Mouse (Mus musculus): ENCODE measurements around the gene Ube2g2.

The Ube2g2 gene

DNA sequence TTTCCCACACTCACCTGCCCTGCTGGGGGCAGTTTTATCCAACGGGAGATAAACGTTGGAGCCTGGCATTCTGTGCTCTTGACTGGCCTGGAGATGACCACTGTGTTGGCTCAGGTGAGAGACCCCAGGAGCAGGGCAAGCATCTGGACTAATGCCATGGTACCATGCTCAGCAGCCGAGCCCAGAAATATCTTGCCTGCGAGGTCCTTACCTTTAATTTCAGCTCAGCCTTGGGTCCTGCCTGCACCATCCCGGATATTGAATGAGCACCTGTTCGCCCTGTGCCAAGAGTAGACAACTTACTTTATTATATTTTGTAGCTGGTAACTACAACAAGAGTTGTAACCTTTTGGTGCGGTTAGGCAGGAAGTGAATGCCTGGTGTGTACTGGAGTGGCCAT is 15.2 kb upstream of the Ube2g2 start:
- no peak for DNase-seq

- peak; percentile 23 for DNase-seq
Measured at GRCm38 (mm10) chr10:77607441-77607840, 14.6 kb upstream of the Ube2g2 start.

DNA sequence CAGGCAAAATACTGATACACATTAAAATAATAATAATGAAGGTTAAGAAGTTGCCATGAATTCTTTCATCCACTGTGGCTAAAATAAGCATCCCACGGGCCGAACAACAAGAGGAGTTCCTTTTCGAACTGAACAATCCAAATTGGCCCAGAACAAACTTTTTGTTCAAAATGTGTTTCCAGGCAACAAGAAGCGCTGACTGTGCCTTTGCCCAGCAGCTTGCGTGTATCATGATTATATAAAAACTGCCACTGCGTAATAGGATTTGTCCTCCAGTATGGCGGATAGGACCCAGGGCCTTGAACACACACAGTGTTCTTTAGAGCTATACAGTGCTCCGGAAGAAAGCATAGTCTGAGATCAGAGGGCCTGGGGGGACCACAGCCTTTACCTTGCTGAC is 13.5 kb upstream of the Ube2g2 start:
- DNase-seq = no peak

DNA sequence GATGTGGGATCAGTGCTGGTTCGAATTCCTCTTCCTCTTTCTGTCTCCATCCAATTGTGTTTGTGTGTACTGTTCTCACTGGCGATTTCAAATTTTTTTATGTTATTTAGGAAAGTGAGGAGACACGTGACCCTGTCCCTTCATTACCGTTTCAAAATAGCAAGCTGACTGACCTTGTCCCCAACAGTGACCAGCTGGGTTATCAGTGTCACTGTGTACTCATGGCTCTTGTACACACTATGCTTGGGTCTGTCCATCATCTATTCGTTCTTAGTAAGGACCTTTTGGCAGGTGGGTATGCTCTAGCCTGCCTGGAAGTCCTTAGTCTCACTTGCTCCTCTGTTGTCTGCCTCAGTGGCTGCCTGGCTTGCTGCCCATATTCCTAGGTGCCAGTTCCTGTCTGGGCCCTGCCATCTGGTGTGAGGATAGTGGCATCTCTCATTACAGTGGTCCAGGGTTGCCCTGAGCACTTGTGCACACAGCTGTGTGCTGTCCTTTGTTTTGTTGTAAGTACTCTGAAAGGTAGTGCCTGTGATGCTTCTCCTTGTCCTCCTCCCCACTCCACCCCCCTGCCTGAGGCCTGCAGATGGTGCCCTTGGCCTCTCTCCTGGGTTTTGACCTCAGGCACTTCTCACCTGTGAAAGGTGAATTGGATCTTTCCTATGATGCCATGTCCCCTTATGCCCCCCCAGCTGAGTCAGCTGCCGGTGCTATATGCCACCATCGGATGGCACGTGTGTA is 11.7 kb upstream of the Ube2g2 start:
- no peak for DNase-seq

DNA sequence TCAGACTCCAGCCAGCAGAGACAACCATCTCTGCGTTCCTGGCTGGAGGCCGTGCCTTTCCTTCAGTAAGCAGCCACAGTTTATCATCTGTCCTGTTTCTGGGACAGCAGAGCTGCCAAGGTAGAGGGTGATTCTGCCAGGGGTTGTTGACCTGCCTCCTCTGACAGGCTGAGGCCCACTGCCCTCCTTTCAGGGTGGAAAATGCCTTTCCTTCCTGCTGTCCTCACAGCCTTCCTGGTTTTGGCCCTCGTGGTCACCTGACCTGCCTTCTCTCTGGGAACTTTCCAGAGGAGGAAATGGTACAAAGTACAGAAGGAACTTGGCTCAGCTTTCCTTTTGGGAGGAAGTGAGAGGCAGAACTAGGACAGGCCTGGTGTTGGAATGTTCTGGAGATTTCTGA is 8.7 kb upstream of the Ube2g2 start:
- DNase-seq = no peak

DNA sequence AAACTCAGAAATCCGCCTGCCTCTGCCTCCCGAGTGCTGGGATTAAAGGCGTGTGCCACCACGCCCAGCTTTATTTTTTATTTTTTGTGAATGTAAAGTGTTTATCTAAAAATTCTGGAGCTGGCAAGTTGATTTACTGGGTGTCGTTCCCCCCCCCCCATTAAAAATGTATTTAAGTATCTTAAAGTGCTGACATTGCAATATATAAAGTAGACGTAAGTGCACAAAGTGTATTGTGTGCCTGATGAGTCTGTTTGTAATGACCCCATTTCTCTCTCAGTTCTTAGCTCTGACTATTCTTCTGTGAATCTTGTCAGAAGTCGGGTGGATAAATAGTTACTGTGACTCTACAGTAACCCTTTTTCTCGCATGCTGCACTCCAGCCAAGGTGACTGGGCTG is 6.4 kb upstream of the Ube2g2 start:
- DNase-seq = no peak

- no peak for DNase-seq
Measured at GRCm38 (mm10) chr10:77616166-77616565, 5.9 kb upstream of the Ube2g2 start.

GRCm38 (mm10) chr10:77616926-77617325 is 5.1 kb upstream of the Ube2g2 start:
- DNase-seq = no peak

GRCm38 (mm10) chr10:77621546-77621945 is 529 bp upstream of the Ube2g2 start:
- no peak for DNase-seq

DNA sequence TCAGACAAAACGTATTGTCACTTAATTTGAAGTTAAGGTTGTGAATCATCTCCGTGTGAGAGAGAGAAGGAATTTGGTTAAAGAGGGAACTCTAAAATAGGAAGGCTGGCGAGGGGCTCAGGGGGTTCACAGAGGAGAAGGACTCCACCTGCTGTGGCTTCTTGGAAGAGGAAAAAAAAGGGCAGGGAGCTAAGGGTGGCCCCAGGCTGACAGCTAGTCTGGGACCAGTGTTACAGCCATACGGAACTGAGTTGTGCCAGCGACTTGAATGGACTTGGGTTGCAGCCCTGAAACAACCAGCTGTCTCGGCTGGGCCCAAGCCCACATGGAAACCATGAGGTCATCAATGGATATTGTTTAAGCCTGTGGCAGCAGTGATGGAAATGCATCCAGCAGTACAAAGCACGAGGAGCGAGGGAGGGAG is 1.0 kb downstream of the Ube2g2 start:
- DNase-seq = peak; percentile 38

- no peak for DNase-seq
Measured at GRCm38 (mm10) chr10:77623639-77624400, 1.7 kb downstream of the Ube2g2 start.

- DNase-seq = no peak
Measured at GRCm38 (mm10) chr10:77624570-77624995, 2.5 kb downstream of the Ube2g2 start.

- DNase-seq = no peak
Measured at GRCm38 (mm10) chr10:77626036-77626435, 4.0 kb downstream of the Ube2g2 start.

DNA sequence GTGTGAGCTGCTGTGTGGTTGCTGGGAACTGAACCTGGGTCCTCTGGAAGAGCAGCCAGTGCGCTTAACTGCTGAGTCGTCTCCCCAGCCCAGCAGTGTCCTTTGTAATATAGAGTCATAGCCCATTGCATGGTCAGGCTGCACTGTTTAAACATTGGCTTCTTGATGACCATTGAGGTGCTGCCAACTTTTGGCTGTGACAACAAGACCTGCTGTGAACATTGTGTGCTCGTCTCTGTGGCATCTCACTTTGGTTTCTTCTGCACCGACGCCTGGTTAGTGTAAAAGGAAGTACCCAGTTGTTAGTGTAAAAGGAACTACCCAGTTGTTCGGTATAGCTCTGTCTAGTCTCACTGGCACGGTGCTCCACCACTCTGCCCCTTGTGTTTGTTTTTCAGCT is 4.5 kb downstream of the Ube2g2 start:
- no peak for DNase-seq

DNA sequence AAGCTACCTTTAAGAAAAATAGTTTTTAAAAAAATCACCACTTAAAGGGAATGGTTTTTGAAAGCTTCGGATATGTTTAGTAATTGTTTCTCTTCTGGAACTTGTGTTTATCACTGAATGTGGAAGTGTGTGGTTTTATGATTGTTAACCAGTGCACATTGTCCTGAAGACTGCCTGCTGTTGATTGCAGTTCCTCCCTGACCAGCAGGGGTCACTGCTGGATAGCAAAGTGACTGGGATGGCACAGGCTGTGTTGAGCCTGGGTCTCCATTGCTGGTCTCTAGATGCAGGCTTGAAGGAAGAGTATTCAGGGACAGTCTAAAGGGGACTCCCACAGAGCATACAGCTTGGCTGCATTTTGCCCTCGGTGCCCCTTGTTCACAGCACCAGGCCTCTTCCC is 5.4 kb downstream of the Ube2g2 start:
- peak; percentile 80 for DNase-seq

DNA sequence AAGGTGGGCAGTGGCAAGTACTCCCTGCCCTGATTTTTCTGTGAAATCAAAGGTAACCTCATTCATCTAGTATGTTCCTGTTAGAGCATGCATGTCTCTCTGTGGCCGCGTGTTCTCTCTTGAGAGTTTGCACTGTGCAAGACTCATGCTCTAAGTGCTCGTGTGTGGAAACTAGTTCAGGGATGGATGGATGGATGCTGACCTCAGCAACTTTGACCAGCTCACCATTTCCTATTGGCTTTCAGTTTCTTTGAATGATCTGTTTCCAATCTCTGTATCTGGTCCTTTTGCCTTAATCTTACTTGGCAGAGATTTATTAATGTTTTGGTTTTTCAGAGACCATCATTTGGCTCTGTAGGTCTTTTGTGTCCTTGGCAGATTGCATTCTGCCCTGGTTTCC is 7.1 kb downstream of the Ube2g2 start:
- DNase-seq = no peak

DNA sequence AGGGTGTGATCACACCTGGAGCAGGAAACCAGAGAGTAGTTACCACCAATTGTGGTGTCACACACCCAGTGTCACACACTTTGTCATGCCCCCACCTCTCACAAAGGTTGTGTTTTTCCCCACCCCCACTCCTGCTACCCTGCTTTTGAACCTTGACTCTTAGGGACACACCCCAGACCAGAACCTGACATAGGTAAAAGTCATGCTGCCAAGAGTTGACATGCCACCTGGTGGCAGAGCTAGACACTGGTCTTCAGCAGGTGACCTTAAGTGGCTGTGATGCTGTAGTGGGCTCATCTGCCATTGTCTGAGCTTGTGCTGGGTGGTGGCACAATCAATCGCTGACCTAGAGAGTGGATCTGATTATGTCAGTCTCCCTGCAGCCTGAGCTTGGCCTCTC is 7.9 kb downstream of the Ube2g2 start:
- no peak for DNase-seq

DNA sequence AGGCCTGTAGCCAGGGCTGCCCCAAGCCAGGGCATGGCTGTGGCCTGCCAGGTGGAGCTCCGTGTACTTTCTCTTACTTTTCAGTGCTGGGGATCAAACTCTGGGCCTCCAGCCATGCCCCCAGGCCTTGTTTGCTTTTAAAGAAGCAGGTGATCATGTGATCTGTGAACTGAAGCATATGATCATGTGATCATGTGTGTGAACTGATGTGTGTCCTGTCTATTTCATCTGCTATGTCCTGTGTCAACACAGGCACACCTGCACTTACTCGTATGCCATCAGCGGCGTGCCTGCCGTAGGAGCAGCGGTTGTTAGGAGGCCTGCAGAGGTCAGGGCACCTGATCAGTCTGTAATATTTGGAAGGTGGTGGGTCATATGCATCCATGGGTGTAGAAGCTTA is 11.9 kb downstream of the Ube2g2 start:
- no peak for DNase-seq

DNA sequence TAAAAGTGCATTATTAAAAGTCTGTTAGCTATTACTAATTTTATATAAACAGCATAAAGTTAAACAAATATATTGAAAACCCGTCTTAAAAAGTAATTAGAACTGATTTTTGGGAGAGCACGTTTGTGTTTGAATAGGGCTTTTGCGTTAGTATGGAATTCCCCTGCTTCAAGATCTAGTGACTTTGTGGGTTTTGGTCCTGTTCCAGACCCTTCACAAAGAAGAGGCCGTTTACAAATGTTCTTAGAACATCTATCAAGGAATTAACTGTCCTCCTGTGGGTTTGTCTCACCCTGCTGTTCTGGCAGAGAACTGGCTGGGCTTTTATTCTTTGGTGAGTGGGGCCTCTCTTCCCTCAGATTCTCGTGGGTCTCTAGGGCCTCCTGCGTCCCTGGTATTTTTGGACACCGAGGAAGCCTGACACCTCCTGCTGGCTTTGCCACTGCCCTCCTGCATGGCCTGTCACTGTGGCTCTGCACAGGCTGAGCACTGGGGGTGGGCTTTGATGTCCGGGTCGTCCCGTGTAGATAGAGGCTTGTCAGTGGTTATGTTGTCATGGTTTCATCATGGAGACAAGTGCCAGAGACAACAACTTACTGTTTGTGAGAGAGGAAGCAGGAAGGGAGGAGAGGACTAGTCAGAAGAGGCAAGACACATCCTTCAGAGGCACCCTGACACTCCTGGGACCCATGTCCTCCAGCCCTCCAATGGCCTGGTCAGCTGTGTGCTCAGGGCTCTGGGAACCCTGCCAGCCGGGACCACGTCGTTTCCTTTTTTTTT is 12.6 kb downstream of the Ube2g2 start:
- DNase-seq = no peak

- no peak for DNase-seq
Measured at GRCm38 (mm10) chr10:77636234-77636922, 14.3 kb downstream of the Ube2g2 start.

DNA sequence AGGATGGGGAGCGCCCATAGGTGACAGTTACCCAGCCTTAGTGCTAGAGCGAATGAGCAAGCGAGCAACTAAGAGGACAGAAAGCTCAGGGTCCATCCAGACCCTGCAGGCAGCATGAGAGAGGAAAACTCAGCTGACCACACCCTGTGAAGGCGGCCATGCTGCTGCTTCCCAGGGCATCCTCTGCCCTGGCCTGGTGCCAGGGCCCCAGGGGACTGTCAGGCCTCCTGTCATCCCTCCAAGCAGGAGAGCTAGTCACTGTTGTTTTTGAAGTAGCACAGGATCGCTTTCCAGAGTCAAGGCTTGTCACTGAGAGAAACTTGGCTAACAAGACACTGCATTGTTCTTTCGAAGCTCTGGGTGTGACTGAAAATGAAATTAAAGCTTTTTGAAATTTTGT is 16.9 kb downstream of the Ube2g2 start:
- no peak for DNase-seq

GRCm38 (mm10) chr10:77643160-77643559 is 21.1 kb downstream of the Ube2g2 start:
- DNase-seq = no peak

GRCm38 (mm10) chr10:77645571-77645970 is 23.5 kb downstream of the Ube2g2 start:
- no peak for DNase-seq

All from liver (tissue).